Mouse (Mus musculus) testis, adult 2 months (tissue): ENCODE measurements around the gene Chmp2a. TPM values are rescaled to one million over a fixed set of nuclear protein-coding genes. Genes with fewer than 3 reads are reported as not detected.
A peak's percentile ranks its signal among the peaks of the same experiment; 100 is the strongest.

ENCODE experiments used
- H3K27ac ChIP-seq: fragments of 200-500 bp; 2 replicates; pipeline ENCODE4 v1.5.1; 2012; ENCODE audit warnings: low read depth, low read length; ENCODE audit not compliant: control insufficient read depth, insufficient read depth
- H3K27me3 ChIP-seq: fragments of 200-500 bp; 2 replicates; pipeline ENCODE4 v1.6.1; 2012; ENCODE audit warnings: mild to moderate bottlenecking, low read length, moderate library complexity; ENCODE audit not compliant: control insufficient read depth, insufficient read depth
- H3K36me3 ChIP-seq: fragments of 200-500 bp; 2 replicates; pipeline ENCODE4 v1.6.1; 2012; ENCODE audit warnings: mild to moderate bottlenecking, low read length; ENCODE audit not compliant: control insufficient read depth, insufficient read depth
- H3K4me1 ChIP-seq: fragments of 200-500 bp; 2 replicates; pipeline ENCODE4 v1.6.1; 2012; ENCODE audit warnings: low read length; ENCODE audit not compliant: control insufficient read depth, insufficient read depth
- H3K4me3 ChIP-seq: fragments of 200-500 bp; 2 replicates; pipeline ENCODE4 v1.5.1; 2012; ENCODE audit warnings: low read depth, mild to moderate bottlenecking, low read length, moderate library complexity, mixed read lengths; ENCODE audit not compliant: control insufficient read depth
- CTCF ChIP-seq: fragments of 200-500 bp; IDR thresholded peaks from 2 replicates; pipeline ENCODE4 v1.5.1; 2012; ENCODE audit warnings: low read depth, mild to moderate bottlenecking, inconsistent platforms, low read length, moderate library complexity; ENCODE audit not compliant: control insufficient read depth, insufficient read depth, insufficient replicate concordance
- POLR2A ChIP-seq: fragments of 200-500 bp; IDR thresholded peaks from 2 replicates; pipeline ENCODE4 v1.6.1; 2012; ENCODE audit warnings: low read depth, mild to moderate bottlenecking, inconsistent platforms, low read length, moderate library complexity; ENCODE audit not compliant: control insufficient read depth
- polyA plus RNA-seq: library from polyadenylated mRNA; depleted of rRNA; stranded (reverse); fragments of >200 nt; gene quantifications from 2 replicates; pipeline ENCODE4 v1.2.3, GENCODE M21; 2012

Chmp2a gene
- polyA plus RNA-seq, 1 experiment: 107 TPM

GRCm38 (mm10) chr7:13033451-13034147 lies 1.0 kb downstream of the Chmp2a start:
- Histone ChIP-seq H3K4me3 (peak overlapping the region; percentile 93), H3K4me1 (peaks cover 21% of the 10 kb centered on the region), H3K27me3 (no peaks in the 10 kb centered on the region), H3K36me3 (peaks cover 6% of the 10 kb centered on the region), H3K27ac (peak overlapping the region; percentile 94)
- TF ChIP-seq POLR2A (no peak), CTCF (no peak)

GRCm38 (mm10) chr7:13032541-13032940 lies 2.1 kb downstream of the Chmp2a start:
- peaks cover 21% of the 10 kb centered on the region for H3K4me1 ChIP-seq
- H3K4me3 ChIP-seq: no peak overlapping the region
- TF ChIP-seq CTCF (no peak), POLR2A (no peak)
- no peaks in the 10 kb centered on the region for H3K27me3 ChIP-seq
- no peak overlapping the region for H3K27ac ChIP-seq
- peaks cover 11% of the 10 kb centered on the region for H3K36me3 ChIP-seq

GRCm38 (mm10) chr7:13031983-13032382 lies 2.6 kb downstream of the Chmp2a start:
- TF ChIP-seq CTCF: no peak
- no peak for TF ChIP-seq POLR2A
- Histone ChIP-seq H3K36me3 (peaks cover 11% of the 10 kb centered on the region), H3K27ac (no peak overlapping the region), H3K4me1 (peaks cover 20% of the 10 kb centered on the region), H3K4me3 (no peak overlapping the region), H3K27me3 (no peaks in the 10 kb centered on the region)

- no peaks in the 10 kb centered on the region for H3K27me3 ChIP-seq
- TF ChIP-seq POLR2A: no peak
- TF ChIP-seq CTCF: no peak
- H3K36me3 ChIP-seq: peaks cover 11% of the 10 kb centered on the region
- no peak overlapping the region for H3K4me3 ChIP-seq
- H3K4me1 ChIP-seq: peaks cover 17% of the 10 kb centered on the region
- H3K27ac ChIP-seq: no peak overlapping the region
Measured at GRCm38 (mm10) chr7:13031069-13031468, 3.5 kb downstream of the Chmp2a start.

- Histone ChIP-seq H3K27ac (no peak overlapping the region), H3K4me1 (peaks cover 5% of the 10 kb centered on the region), H3K36me3 (peaks cover 11% of the 10 kb centered on the region), H3K4me3 (no peak overlapping the region), H3K27me3 (no peaks in the 10 kb centered on the region)
- 0 out of 2 replicates have a peak, but pooled peaks have one; percentile 6 for TF ChIP-seq POLR2A
- TF ChIP-seq CTCF: no peak
Measured at GRCm38 (mm10) chr7:13028986-13029385, 5.6 kb downstream of the Chmp2a start.

GRCm38 (mm10) chr7:13025511-13026112 lies 9.0 kb downstream of the Chmp2a start:
- Histone ChIP-seq H3K27ac (peak overlapping the region; percentile 100; the same call in 1 of the 2 replicates), H3K4me3 (peak overlapping the region; percentile 97), H3K4me1 (peaks cover 5% of the 10 kb centered on the region), H3K27me3 (no peaks in the 10 kb centered on the region), H3K36me3 (peaks cover 11% of the 10 kb centered on the region)
- TF ChIP-seq CTCF (no peak), POLR2A (no peak)

GRCm38 (mm10) chr7:13024805-13025204 lies 9.8 kb downstream of the Chmp2a start:
- H3K27me3 ChIP-seq: no peaks in the 10 kb centered on the region
- peaks cover 11% of the 10 kb centered on the region for H3K36me3 ChIP-seq
- peaks cover 5% of the 10 kb centered on the region for H3K4me1 ChIP-seq
- no peak for TF ChIP-seq CTCF
- peak; percentile 31; the same call in 1 of the 2 replicates for TF ChIP-seq POLR2A
- peak overlapping the region; percentile 100 for H3K27ac ChIP-seq
- peak overlapping the region; percentile 97 for H3K4me3 ChIP-seq
